Mouse (Mus musculus) myocyte (in vitro differentiated cells): ENCODE measurements around the gene Bcl9. TPM values are rescaled to one million over a fixed set of nuclear protein-coding genes. Genes with fewer than 3 reads are reported as not detected.

ENCODE experiments used
- H3K27me3 ChIP-seq: one replicate; pipeline ENCODE4 v1.6.1; 2011; ENCODE audit not compliant: control insufficient read depth, insufficient read depth, insufficient read length
- H3K36me3 ChIP-seq: one replicate; pipeline ENCODE4 v1.6.1; 2011; ENCODE audit not compliant: control insufficient read depth, insufficient read depth
- H3K4me2 ChIP-seq: one replicate; pipeline ENCODE4 v1.6.1; 2011; ENCODE audit warnings: low read depth, control low read depth
- H3K4me3 ChIP-seq: one replicate; pipeline ENCODE4 v1.5.1; 2011; ENCODE audit warnings: mild to moderate bottlenecking, control low read depth, moderate library complexity
- H3K79me2 ChIP-seq: one replicate; pipeline ENCODE4 v1.6.1; 2011; ENCODE audit not compliant: control insufficient read depth, insufficient read depth
- H3ac ChIP-seq: one replicate; pipeline ENCODE4 v1.6.1; 2011; ENCODE audit not compliant: control insufficient read depth, insufficient read length
- CEBPB ChIP-seq: IDR thresholded peaks from 2 replicates; pipeline ENCODE4 v1.6.1; 2011; ENCODE audit warnings: mild to moderate bottlenecking, moderate library complexity; ENCODE audit not compliant: poor library complexity, insufficient read depth, severe bottlenecking
- E2F4 ChIP-seq: IDR thresholded peaks from one replicate; pipeline ENCODE4 v1.6.1; 2011; ENCODE audit warnings: mild to moderate bottlenecking, control low read depth, moderate library complexity; ENCODE audit not compliant: insufficient read depth
- MAX ChIP-seq: IDR thresholded peaks from one replicate; pipeline ENCODE4 v1.6.1; 2011; ENCODE audit warnings: low read depth, mild to moderate bottlenecking, control low read depth
- MYOD1 ChIP-seq, 3 experiments: IDR thresholded peaks; one replicate each; pipeline ENCODE4 v1.6.1; 2011; ENCODE audit warnings: control low read depth in 2 of 3, low read depth in 2 of 3, mild to moderate bottlenecking in 2 of 3, moderate library complexity in 1 of 3; ENCODE audit not compliant: insufficient read length in 2 of 3, control insufficient read depth in 1 of 3
- MYOG ChIP-seq, 3 experiments: IDR thresholded peaks; one replicate each; pipeline ENCODE4 v1.6.1; 2011; ENCODE audit warnings: control low read depth in 2 of 3, low read depth in 2 of 3, mild to moderate bottlenecking in 2 of 3; ENCODE audit not compliant: insufficient read length in 2 of 3, control insufficient read depth in 1 of 3, insufficient read depth in 1 of 3
- POLR2A ChIP-seq: IDR thresholded peaks from one replicate; pipeline ENCODE4 v1.6.1; 2011; ENCODE audit warnings: low read depth, mild to moderate bottlenecking, control low read depth, moderate library complexity; ENCODE audit not compliant: insufficient read length
- POLR2AphosphoS2 ChIP-seq: IDR thresholded peaks from one replicate; pipeline ENCODE4 v1.6.1; 2011; ENCODE audit warnings: low read depth, control low read depth; ENCODE audit not compliant: insufficient read length
- REST ChIP-seq: IDR thresholded peaks from one replicate; pipeline ENCODE4 v1.6.1; 2011; ENCODE audit warnings: mild to moderate bottlenecking, control low read depth, moderate library complexity; ENCODE audit not compliant: insufficient read depth, insufficient read length
- SRF ChIP-seq: IDR thresholded peaks from one replicate; pipeline ENCODE4 v1.6.1; 2011; ENCODE audit warnings: low read depth; ENCODE audit not compliant: control insufficient read depth, insufficient read length
- TCF12 ChIP-seq: IDR thresholded peaks from one replicate; pipeline ENCODE4 v1.6.1; 2011; ENCODE audit warnings: mild to moderate bottlenecking, control low read depth; ENCODE audit not compliant: poor library complexity, insufficient read depth, severe bottlenecking
- TCF3 ChIP-seq: IDR thresholded peaks from one replicate; pipeline ENCODE4 v1.6.1; 2011; ENCODE audit warnings: low read depth, control low read depth; ENCODE audit not compliant: insufficient read length
- USF1 ChIP-seq: IDR thresholded peaks from one replicate; pipeline ENCODE4 v1.6.1; 2011; ENCODE audit warnings: low read depth, mild to moderate bottlenecking, control low read depth, moderate library complexity
- polyA plus RNA-seq: library from polyadenylated mRNA; unstranded; fragments of >200 nt; fragmentation: generic; extraction: Trizol; gene quantifications from one replicate; pipeline ENCODE4 v1.2.1, GENCODE M21; 2012; ENCODE audit warnings: missing spikeins

The Bcl9 gene
- polyA plus RNA-seq, 1 experiment: 5.7 TPM

- TF ChIP-seq USF1 (no peak), E2F4 (no peak), REST (no peak), POLR2A (no peak), MAX (no peak), TCF12 (no peak), MYOG (IDR thresholded peaks at IDR 0.05; ENCODE audit: control insufficient read depth in 1 of 3, insufficient read depth in 1 of 3, insufficient read length in 2 of 3, low read depth in 2 of 3) (no peak), MYOD1 (IDR thresholded peaks at IDR 0.05; ENCODE audit: control insufficient read depth in 1 of 3, insufficient read length in 2 of 3, low read depth in 2 of 3) (no peak), SRF (no peak), CEBPB (no peak), TCF3 (no peak), POLR2AphosphoS2 (no peak)
Measured at GRCm38 (mm10) chr3:97265667-97266415, 31.9 kb downstream of the Bcl9 start.

GRCm38 (mm10) chr3:97262235-97262634, 35.5 kb downstream of the Bcl9 start:
- TF ChIP-seq REST: no peak
- TF ChIP-seq TCF3: no peak
- TF ChIP-seq TCF12: no peak
- TF ChIP-seq SRF: no peak
- TF ChIP-seq POLR2AphosphoS2: no peak
- TF ChIP-seq MYOD1 (IDR thresholded peaks at IDR 0.05; ENCODE audit: control insufficient read depth in 1 of 3, insufficient read length in 2 of 3, low read depth in 2 of 3): no peak
- TF ChIP-seq E2F4: no peak
- TF ChIP-seq MYOG (IDR thresholded peaks at IDR 0.05; ENCODE audit: control insufficient read depth in 1 of 3, insufficient read depth in 1 of 3, insufficient read length in 2 of 3, low read depth in 2 of 3): no peak
- no peak for TF ChIP-seq CEBPB
- no peak for TF ChIP-seq USF1
- no peak overlapping the region for H3K4me2 ChIP-seq

More at GRCm38 (mm10) chr3:97265667-97266415, 31.9 kb downstream of the Bcl9 start:
- H3ac ChIP-seq: no peak overlapping the region
- H3K79me2 ChIP-seq: no peaks in the 10 kb centered on the region
- no peak overlapping the region for H3K4me3 ChIP-seq
- H3K4me2 ChIP-seq: no peak overlapping the region
- H3K27me3 ChIP-seq: no peaks in the 10 kb centered on the region
- H3K36me3 ChIP-seq: no peaks in the 10 kb centered on the region

GRCm38 (mm10) chr3:97255706-97256339, 41.9 kb downstream of the Bcl9 start:
- no peaks in the 10 kb centered on the region for H3K79me2 ChIP-seq
- no peaks in the 10 kb centered on the region for H3K36me3 ChIP-seq
- H3K4me2 ChIP-seq: no peak overlapping the region
- no peak overlapping the region for H3K4me3 ChIP-seq
- H3ac ChIP-seq: no peak overlapping the region
- H3K27me3 ChIP-seq: no peaks in the 10 kb centered on the region
- TF ChIP-seq POLR2A (no peak), TCF12 (no peak), MAX (no peak), E2F4 (no peak), SRF (no peak), MYOG (IDR thresholded peaks at IDR 0.05; ENCODE audit: control insufficient read depth in 1 of 3, insufficient read depth in 1 of 3, insufficient read length in 2 of 3, low read depth in 2 of 3) (no peak), REST (no peak), POLR2AphosphoS2 (no peak), USF1 (no peak), MYOD1 (IDR thresholded peaks at IDR 0.05; ENCODE audit: control insufficient read depth in 1 of 3, insufficient read length in 2 of 3, low read depth in 2 of 3) (no peak), TCF3 (no peak), CEBPB (no peak)

More at GRCm38 (mm10) chr3:97262235-97262634, 35.5 kb downstream of the Bcl9 start:
- H3K4me3 ChIP-seq: no peak overlapping the region
- H3K27me3 ChIP-seq: no peaks in the 10 kb centered on the region
- H3ac ChIP-seq: no peak overlapping the region
- no peaks in the 10 kb centered on the region for H3K36me3 ChIP-seq
- H3K79me2 ChIP-seq: no peaks in the 10 kb centered on the region

- H3K4me3 ChIP-seq: no peak overlapping the region
- H3K27me3 ChIP-seq: no peaks in the 10 kb centered on the region
- H3K79me2 ChIP-seq: no peaks in the 10 kb centered on the region
- TF ChIP-seq MAX (no peak), SRF (no peak), POLR2A (no peak), TCF12 (no peak), E2F4 (no peak), USF1 (no peak), TCF3 (no peak), POLR2AphosphoS2 (no peak), MYOD1 (IDR thresholded peaks at IDR 0.05; ENCODE audit: control insufficient read depth in 1 of 3, insufficient read length in 2 of 3, low read depth in 2 of 3) (no peak), CEBPB (no peak), REST (no peak), MYOG (IDR thresholded peaks at IDR 0.05; ENCODE audit: control insufficient read depth in 1 of 3, insufficient read depth in 1 of 3, insufficient read length in 2 of 3, low read depth in 2 of 3) (no peak)
- H3K36me3 ChIP-seq: no peaks in the 10 kb centered on the region
- H3ac ChIP-seq: no peak overlapping the region
- H3K4me2 ChIP-seq: no peak overlapping the region
Measured at GRCm38 (mm10) chr3:97254861-97255465, 42.8 kb downstream of the Bcl9 start.
